Mouse (Mus musculus) thymus, adult 2 months (tissue): ENCODE measurements around the gene Ces1c. TPM values are rescaled to one million over a fixed set of nuclear protein-coding genes. Genes with fewer than 3 reads are reported as not detected.

Source experiments
- DNase-seq: peaks from one replicate; pipeline ENCODE4 v3.0.0; 2021
- H3K27ac ChIP-seq: fragments of 200-500 bp; 2 replicates; pipeline ENCODE4 v1.5.1; 2012; ENCODE audit warnings: low read length, control low read depth; ENCODE audit not compliant: control insufficient read depth, insufficient read depth
- H3K27me3 ChIP-seq: fragments of 200-500 bp; 2 replicates; pipeline ENCODE4 v1.6.1; 2012; ENCODE audit warnings: mild to moderate bottlenecking, low read length, moderate library complexity, mixed read lengths; ENCODE audit not compliant: control insufficient read depth, insufficient read depth
- H3K36me3 ChIP-seq: fragments of 200-500 bp; 2 replicates; pipeline ENCODE4 v1.6.1; 2012; ENCODE audit warnings: mild to moderate bottlenecking, low read length, moderate library complexity; ENCODE audit not compliant: control insufficient read depth, insufficient read depth
- H3K4me1 ChIP-seq: fragments of 200-500 bp; replicated peaks from 2 replicates; pipeline ENCODE4 v1.6.1; 2012; ENCODE audit warnings: low read length; ENCODE audit not compliant: control insufficient read depth, insufficient read depth
- H3K4me3 ChIP-seq: fragments of 200-500 bp; 2 replicates; pipeline ENCODE4 v1.5.1; 2012; ENCODE audit warnings: mild to moderate bottlenecking, low read length, control low read depth, moderate library complexity; ENCODE audit not compliant: control insufficient read depth, insufficient read depth
- CTCF ChIP-seq: fragments of 200-500 bp; IDR thresholded peaks from 2 replicates; pipeline ENCODE4 v1.5.1; 2012; ENCODE audit warnings: mild to moderate bottlenecking, control low read depth, low read length, moderate library complexity, borderline replicate concordance; ENCODE audit not compliant: control insufficient read depth, poor library complexity, insufficient read depth; ENCODE audit errors: extremely low read depth
- POLR2A ChIP-seq: fragments of 200-500 bp; IDR thresholded peaks from 2 replicates; pipeline ENCODE4 v1.6.1; 2012; ENCODE audit warnings: mild to moderate bottlenecking, low read length, control low read depth, moderate library complexity; ENCODE audit not compliant: control insufficient read depth, poor library complexity, insufficient read depth; ENCODE audit errors: extremely low read depth
- WGBS: fragments of 180-500 bp; shearing (Covaris S2); methylation state at CpG from one replicate; pipeline ENCODE4 v1.1.7; 2018; 5-methylcytosine and 5-hydroxymethylcytosine counted together
- polyA plus RNA-seq: library from polyadenylated mRNA; depleted of rRNA; stranded (reverse); fragments of >200 nt; gene quantifications from 2 replicates; pipeline ENCODE4 v1.2.3, GENCODE M21; 2012; rRNA removed

Ces1c gene
- polyA plus RNA-seq, 1 experiment = 0.27 TPM

DNA sequence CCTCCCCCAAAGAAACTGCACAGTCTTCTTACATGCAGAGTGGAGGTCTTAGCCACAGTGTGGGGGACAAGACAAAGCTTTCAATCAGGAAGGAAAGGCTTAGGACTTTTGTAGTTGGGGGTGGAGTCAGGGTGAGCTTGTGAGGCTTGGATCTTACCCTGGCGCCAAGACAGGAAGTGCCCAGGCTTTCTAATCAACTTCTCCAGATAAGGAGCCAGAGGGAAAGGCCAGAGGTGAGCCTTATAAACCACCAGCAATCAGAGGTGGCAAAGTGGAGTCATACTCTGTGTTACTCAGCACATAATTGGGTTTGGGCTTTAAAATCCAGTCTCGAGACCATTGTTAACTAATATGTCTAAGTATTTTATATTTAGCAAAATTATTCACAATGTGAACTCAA, 75.8 kb downstream of the Ces1c start:
- 54% methylated on average over 2 of the region's 2 CpGs for WGBS

More for the DNA sequence above, 75.8 kb downstream of the Ces1c start:
- H3K4me1 ChIP-seq = no peaks in the 10 kb centered on the region
- H3K36me3 ChIP-seq = no peaks in the 10 kb centered on the region
- no peak for TF ChIP-seq CTCF
- TF ChIP-seq POLR2A = no peak
- H3K27ac ChIP-seq = no peak overlapping the region
- no peaks in the 10 kb centered on the region for H3K27me3 ChIP-seq
- DNase-seq = no peak
- no peak overlapping the region for H3K4me3 ChIP-seq

Other genes with a start within 250 kb of the Ces1c start
- 0.22 and 0.66 TPM in 2 replicates for gene Capns2, start 229.9 kb downstream of the Ces1c start, polyA plus RNA-seq
- 0.18 and 0.34 TPM in 2 replicates for gene Slc6a2, start 171.2 kb downstream of the Ces1c start, polyA plus RNA-seq
- 0.15 and 0.39 TPM in 2 replicates for gene Ces1a, start 83.1 kb downstream of the Ces1c start, polyA plus RNA-seq
- gene Ces1b, start 51.3 kb downstream of the Ces1c start, polyA plus RNA-seq = 0.56 and 0.73 TPM in 2 replicates
- gene Ces1d, start 66.6 kb upstream of the Ces1c start, polyA plus RNA-seq = 94.3 and 110 TPM in 2 replicates
- gene Ces1e, start 98.3 kb upstream of the Ces1c start, polyA plus RNA-seq = 0.19 and 0.27 TPM in 2 replicates
- 2.8 and 3.0 TPM in 2 replicates for gene Ces1f, start 148.5 kb upstream of the Ces1c start, polyA plus RNA-seq
- gene Ces1g, start 206.0 kb upstream of the Ces1c start, polyA plus RNA-seq = 0.05 and 0.41 TPM in 2 replicates
- 0.20 and 0.31 TPM in 2 replicates for gene Ces1h, start 248.4 kb upstream of the Ces1c start, polyA plus RNA-seq